13 mouse cellular contexts compared by ENCODE assay signal in genomic region chr1:87637878-87638600, GRCm38 (mm10). TPM values are rescaled to one million over a fixed set of nuclear protein-coding genes. Genes with fewer than 3 reads are reported as not detected.
DNase-seq lines count a peak whose midpoint lies in the region; ATAC-seq and TF ChIP-seq lines count a peak whose summit lies in the region.
"Had no signal": no experiment of that assay in that cellular context is flagged by ENCODE, and none has a peak within 500 bp of the region (broad histone marks: within the 10 kb centered on the region; RNA-seq: fewer than 3 reads in every experiment).

No protein-coding gene starts in this region.

- 92% methylated on average over 4 of the region's 4 CpGs for WGBS in hindbrain, embryonic 16.5 days

- peak in 1 of 2 experiments; percentile 7; a peak in 1 of 4 replicates for TF ChIP-seq EP300 in MEL (IDR thresholded peaks at IDR 0.05; ENCODE audit: low read depth in 1 of 2, low read length in 2 of 2)

- peak; percentile 15 to 17; a peak in 2 of 4 replicates for ATAC-seq in hematopoietic stem cell, adult 5-6 weeks (replicated peaks in 1 of 2; ENCODE audit: insufficient read depth in 1 of 2, low FRiP score in 2 of 2, low TSS enrichment in 1 of 2, low read depth in 1 of 2, poor library complexity in 2 of 2, severe bottlenecking in 2 of 2)
- peak; percentile 48 for ATAC-seq in megakaryocyte-erythroid progenitor cell, adult 5-6 weeks (replicated peaks; ENCODE audit: low FRiP score, low TSS enrichment, poor library complexity, severe bottlenecking)
- ATAC-seq in hindbrain, embryonic 16.5 days: no peak
- ATAC-seq: forebrain, embryonic 13.5 days had no signal

- DNase-seq in layer of hippocampus, adult 2 months (ENCODE audit: low spot score in 2 of 2): no peak
- DNase-seq in layer of hippocampus, adult 9-10 months (ENCODE audit: low spot score): no peak
- peak; percentile 58 for DNase-seq in MEL (ENCODE audit: low read depth, low spot score)
- DNase-seq in ovary, postnatal 36 days (ENCODE audit: low spot score): no peak
- DNase-seq in lung, postnatal 36 days: no peak
- DNase-seq: cerebellum, adult 8-10 months; kidney, adult 18-20 months had no signal

- H3K4me3 ChIP-seq in layer of hippocampus, adult 2 months: no peak overlapping the region
- no peak overlapping the region for H3K4me3 ChIP-seq in MEL (ENCODE audit: control insufficient read depth in 1 of 2, insufficient read depth in 1 of 2, low read depth in 2 of 2, low read length in 2 of 2)
- H3K4me3 ChIP-seq in hindbrain, embryonic 16.5 days (ENCODE audit: low read length): no peak overlapping the region
- H3K4me3 ChIP-seq: forebrain, embryonic 13.5 days; limb, embryonic 10.5 days; myocyte had no signal

- H3K36me3 ChIP-seq in MEL (ENCODE audit: control insufficient read depth in 1 of 2, insufficient read depth in 2 of 2, low read length in 2 of 2): peaks cover 8 to 21% of the 10 kb centered on the region in 2 experiments
- no peaks in the 10 kb centered on the region for H3K36me3 ChIP-seq in hindbrain, embryonic 16.5 days (ENCODE audit: control insufficient read depth, insufficient read depth, low read length)
- H3K36me3 ChIP-seq: limb, embryonic 10.5 days had no signal

- no peak overlapping the region for H3K4me2 ChIP-seq in hindbrain, embryonic 16.5 days (ENCODE audit: low read length)
- H3K4me2 ChIP-seq: forebrain, embryonic 13.5 days had no signal

- no peak for TF ChIP-seq RAD21 in MEL (IDR thresholded peaks at IDR 0.05; ENCODE audit: low read depth, low read length)

- H3K4me1 ChIP-seq in MEL (ENCODE audit: control insufficient read depth in 1 of 2, insufficient read depth in 2 of 2, low read length in 2 of 2): peaks cover 14 to 21% of the 10 kb centered on the region in 2 experiments
- no peaks in the 10 kb centered on the region for H3K4me1 ChIP-seq in hindbrain, embryonic 16.5 days (ENCODE audit: control insufficient read depth, insufficient read depth, low read depth, low read length)
- H3K4me1 ChIP-seq: forebrain, embryonic 13.5 days had no signal

- H3K79me2 ChIP-seq in MEL (ENCODE audit: control insufficient read depth, insufficient read depth, low read length, poor library complexity): peaks cover 15% of the 10 kb centered on the region

- H3K27me3 ChIP-seq in MEL (ENCODE audit: control insufficient read depth in 1 of 2, insufficient read depth in 2 of 2, low read length in 2 of 2): no peaks in the 10 kb centered on the region
- H3K27me3 ChIP-seq in hindbrain, embryonic 16.5 days (replicated peaks; ENCODE audit: control insufficient read depth, insufficient read depth, low read length): no peaks in the 10 kb centered on the region
- H3K27me3 ChIP-seq: forebrain, embryonic 13.5 days had no signal

- TF ChIP-seq POLR2A in MEL (IDR thresholded peaks at IDR 0.05; ENCODE audit: control insufficient read depth in 1 of 2, insufficient read depth in 1 of 2, low read depth in 1 of 2, low read length in 2 of 2, poor library complexity in 1 of 2): no peak

- peak overlapping the region; percentile 2; the same call in 1 of the 2 replicates for H3K27ac ChIP-seq in layer of hippocampus, adult 2 months
- H3K27ac ChIP-seq in MEL (ENCODE audit: control insufficient read depth, low read depth, low read length): peak overlapping the region; percentile 36
- H3K27ac ChIP-seq in hindbrain, embryonic 16.5 days (ENCODE audit: low read depth, low read length): no peak overlapping the region
- H3K27ac ChIP-seq: forebrain, embryonic 13.5 days; limb, embryonic 10.5 days had no signal

- no peaks in the 10 kb centered on the region for H3K9me3 ChIP-seq in MEL (replicated peaks; ENCODE audit: insufficient read depth, low read length)
- no peaks in the 10 kb centered on the region for H3K9me3 ChIP-seq in hindbrain, embryonic 16.5 days (ENCODE audit: control insufficient read depth, low read length)
- H3K9me3 ChIP-seq: forebrain, embryonic 13.5 days; limb, embryonic 10.5 days had no signal

- no peak for TF ChIP-seq CTCF in layer of hippocampus, adult 2 months (conservative IDR thresholded peaks at IDR 0.05)
- TF ChIP-seq CTCF in MEL (IDR thresholded peaks at IDR 0.05 in 2 of 3, conservative IDR thresholded peaks at IDR 0.05 in 1 of 3; ENCODE audit: control insufficient read depth in 1 of 3, insufficient read depth in 1 of 3, low read depth in 2 of 3, low read length in 3 of 3, poor library complexity in 1 of 3, severe bottlenecking in 1 of 3): no peak

- H3K9ac ChIP-seq in MEL (ENCODE audit: control insufficient read depth, low read depth, low read length, poor library complexity, severe bottlenecking): no peak overlapping the region
- no peak overlapping the region for H3K9ac ChIP-seq in hindbrain, embryonic 16.5 days (ENCODE audit: low read depth, low read length)
- H3K9ac ChIP-seq: forebrain, embryonic 13.5 days had no signal

TF ChIP-seq in MEL, 35 proteins besides CTCF, POLR2A, EP300 and RAD21:
- TF ChIP-seq ETS1 (IDR thresholded peaks at IDR 0.05; ENCODE audit: low read depth, low read length): peak; percentile 30
- TF ChIP-seq POLR2AphosphoS5 (IDR thresholded peaks at IDR 0.05; ENCODE audit: borderline replicate concordance, low read depth, low read length): no peak
- TF ChIP-seq HCFC1 (IDR thresholded peaks at IDR 0.05; ENCODE audit: low read depth, low read length): no peak
- no peak for TF ChIP-seq MAFK (IDR thresholded peaks at IDR 0.05; ENCODE audit: borderline replicate concordance, low read depth, low read length)
- TF ChIP-seq GABPA (IDR thresholded peaks at IDR 0.05; ENCODE audit: low read depth, low read length): no peak
- TF ChIP-seq BHLHE40 (IDR thresholded peaks at IDR 0.05; ENCODE audit: borderline replicate concordance, low read depth, low read length): 0 out of 2 replicates have a peak, but pooled peaks have one; percentile 11
- peak; percentile 70 for TF ChIP-seq TAL1 (IDR thresholded peaks at IDR 0.05; ENCODE audit: low read length)
- no peak for TF ChIP-seq MAX (IDR thresholded peaks at IDR 0.05; ENCODE audit: low read length)
- TF ChIP-seq UBTF (IDR thresholded peaks at IDR 0.05; ENCODE audit: borderline replicate concordance, insufficient read depth, low read depth, low read length): no peak
- TF ChIP-seq NELFE (IDR thresholded peaks at IDR 0.05; ENCODE audit: low read depth, low read length): 0 out of 2 replicates have a peak, but pooled peaks have one; percentile 4
- TF ChIP-seq POLR2AphosphoS2 (IDR thresholded peaks at IDR 0.05; ENCODE audit: low read length): no peak
- TF ChIP-seq GATA1 (IDR thresholded peaks at IDR 0.05; ENCODE audit: low read depth, low read length): 0 out of 2 replicates have a peak, but pooled peaks have one; percentile 15
- TF ChIP-seq MXI1 (IDR thresholded peaks at IDR 0.05; ENCODE audit: low read depth, low read length): no peak
- no peak; the same call in 1 of the 2 replicates for TF ChIP-seq CHD2 (IDR thresholded peaks at IDR 0.05; ENCODE audit: low read length)
- TF ChIP-seq KAT2A (conservative IDR thresholded peaks at IDR 0.05; ENCODE audit: low read depth, low read length): no peak
- no peak for TF ChIP-seq MEF2A (IDR thresholded peaks at IDR 0.05; ENCODE audit: extremely low read depth, insufficient replicate concordance, low read depth, low read length, poor library complexity, severe bottlenecking)
- no peak for TF ChIP-seq MAZ (IDR thresholded peaks at IDR 0.05; ENCODE audit: low read depth, low read length)
- TF ChIP-seq USF1 (IDR thresholded peaks at IDR 0.05; ENCODE audit: low read depth, low read length): no peak
- no peak for TF ChIP-seq ELF1 (IDR thresholded peaks at IDR 0.05; ENCODE audit: low read depth, low read length)
- TF ChIP-seq JUND (IDR thresholded peaks at IDR 0.05; ENCODE audit: low read depth, low read length): no peak
- no peak for TF ChIP-seq RCOR1 (IDR thresholded peaks at IDR 0.05; ENCODE audit: low read depth, low read length)
- no peak for TF ChIP-seq MYC (IDR thresholded peaks at IDR 0.05; ENCODE audit: low read depth, low read length)
- peak; percentile 76 for TF ChIP-seq TCF12 (IDR thresholded peaks at IDR 0.05; ENCODE audit: low read depth, low read length)
- TF ChIP-seq NRF1 (IDR thresholded peaks at IDR 0.05; ENCODE audit: insufficient read depth, low read depth, low read length, poor library complexity, severe bottlenecking): no peak
- TF ChIP-seq USF2 (IDR thresholded peaks at IDR 0.05; ENCODE audit: borderline replicate concordance in 1 of 2, insufficient read depth in 1 of 2, low read depth in 1 of 2, low read length in 2 of 2): no peak
- TF ChIP-seq ZMIZ1 (IDR thresholded peaks at IDR 0.05; ENCODE audit: low read depth, low read length): no peak

RNA-seq across cellular contexts. Expression of gene Inpp5d, which starts 17.9 kb away (rescaled TPM):
- total RNA-seq in layer of hippocampus, adult 2 months (2021): 10 to 100 TPM; 14.1 to 21.0 TPM
- total RNA-seq in MEL (2012; rRNA removed): 69.4 and 73.0 TPM in 2 replicates
- polyA plus RNA-seq in MEL (2012; ENCODE audit: insufficient read depth in 1 of 2, insufficient read length in 2 of 2, low read depth in 1 of 2, low replicate concordance in 2 of 2, missing spikeins in 1 of 2): 10 to 100 TPM in 1 of 2 experiments, not detected in 1; 71.3 TPM
- total RNA-seq in hematopoietic stem cell, adult 5-6 weeks (2017): 113 and 132 TPM in 2 replicates
- total RNA-seq in megakaryocyte-erythroid progenitor cell, adult 5-6 weeks (2014; fragmentation: Nextera tagmentation): 86.4 and 96.9 TPM in 2 replicates
- total RNA-seq in megakaryocyte-erythroid progenitor cell, adult 5-6 weeks (2017): 48.1 and 59.8 TPM in 2 replicates
- polyA plus RNA-seq in hindbrain, embryonic 16.5 days (2015; fragmentation: Nextera tagmentation; extraction: Ambion mirVana): 3.2 and 3.7 TPM in 2 replicates
